In genomic region chr16:64585599-64586261, GRCm38 (mm10) we compare ENCODE assay signal across 29 mouse cellular contexts. TPM values are rescaled to one million over a fixed set of nuclear protein-coding genes. Genes with fewer than 3 reads are reported as not detected.
A peak's percentile ranks its signal among the peaks of the same experiment; 100 is the strongest.
DNase-seq lines count a peak whose midpoint lies in the region; ATAC-seq and TF ChIP-seq lines count a peak whose summit lies in the region.
"Had no signal": no experiment of that assay in that cellular context is flagged by ENCODE, and none has a peak within 500 bp of the region (broad histone marks: within the 10 kb centered on the region; RNA-seq: fewer than 3 reads in every experiment).

No protein-coding gene starts in this region.

- no peaks in the 10 kb centered on the region for H3K36me3 ChIP-seq in intestine, embryonic 14.5 days (ENCODE audit: control insufficient read depth, insufficient read depth, low read length)
- H3K36me3 ChIP-seq in intestine, postnatal 0 days (ENCODE audit: control insufficient read depth, insufficient read depth) = no peaks in the 10 kb centered on the region
- H3K36me3 ChIP-seq in lung, embryonic 14.5 days (ENCODE audit: insufficient read depth) = no peaks in the 10 kb centered on the region
- H3K36me3 ChIP-seq in lung, postnatal 0 days (ENCODE audit: insufficient read depth, low read length) = no peaks in the 10 kb centered on the region
- H3K36me3 ChIP-seq: embryonic facial prominence, embryonic 12.5 days; embryonic facial prominence, embryonic 15.5 days; heart, embryonic 12.5 days; heart, embryonic 15.5 days had no signal

- no peaks in the 10 kb centered on the region for H3K27me3 ChIP-seq in intestine, embryonic 14.5 days (replicated peaks; ENCODE audit: control insufficient read depth, insufficient read depth, low read length)
- no peaks in the 10 kb centered on the region for H3K27me3 ChIP-seq in intestine, postnatal 0 days (replicated peaks; ENCODE audit: control insufficient read depth, insufficient read depth, low read length)
- H3K27me3 ChIP-seq in lung, embryonic 14.5 days (ENCODE audit: insufficient read depth, low read length) = no peaks in the 10 kb centered on the region
- no peaks in the 10 kb centered on the region for H3K27me3 ChIP-seq in lung, postnatal 0 days (replicated peaks; ENCODE audit: insufficient read depth, low read length)
- H3K27me3 ChIP-seq: embryonic facial prominence, embryonic 12.5 days; embryonic facial prominence, embryonic 15.5 days; heart, embryonic 12.5 days; heart, embryonic 15.5 days had no signal

- 64% methylated on average over 8 of the region's 8 CpGs for WGBS in intestine, embryonic 14.5 days
- WGBS in intestine, postnatal 0 days = 70% methylated on average over 8 of the region's 8 CpGs
- 37% methylated on average over 8 of the region's 8 CpGs for WGBS in lung, embryonic 14.5 days
- WGBS in lung, postnatal 0 days = 57% methylated on average over 8 of the region's 8 CpGs

- 0 out of 2 replicates have a peak, but pooled peaks have one; percentile 20 for TF ChIP-seq EP300 in lung, postnatal 0 days (IDR thresholded peaks at IDR 0.05)

- no peak overlapping the region for H3K9ac ChIP-seq in intestine, embryonic 14.5 days (ENCODE audit: low read length)
- no peak overlapping the region for H3K9ac ChIP-seq in intestine, postnatal 0 days (ENCODE audit: low read depth, low read length)
- no peak overlapping the region for H3K9ac ChIP-seq in lung, embryonic 14.5 days
- no peak overlapping the region for H3K9ac ChIP-seq in lung, postnatal 0 days (replicated peaks; ENCODE audit: low read depth)
- H3K9ac ChIP-seq: embryonic facial prominence, embryonic 12.5 days; embryonic facial prominence, embryonic 15.5 days; forebrain, postnatal 0 days; heart, embryonic 12.5 days; heart, embryonic 15.5 days; hindbrain, embryonic 14.5 days had no signal

- H3K4me3 ChIP-seq in intestine, embryonic 14.5 days (ENCODE audit: low read depth, low read length) = no peak overlapping the region
- no peak overlapping the region for H3K4me3 ChIP-seq in intestine, postnatal 0 days (ENCODE audit: low read depth, low read length)
- H3K4me3 ChIP-seq in lung, embryonic 14.5 days (ENCODE audit: low read depth, low read length) = no peak overlapping the region
- no peak overlapping the region for H3K4me3 ChIP-seq in lung, postnatal 0 days (ENCODE audit: low read depth, low read length)
- H3K4me3 ChIP-seq: embryonic facial prominence, embryonic 12.5 days; embryonic facial prominence, embryonic 15.5 days; gastrocnemius, adult 2 months; heart, embryonic 12.5 days; heart, embryonic 15.5 days had no signal

- H3K4me1 ChIP-seq in intestine, embryonic 14.5 days (replicated peaks; ENCODE audit: control insufficient read depth, insufficient read depth, low read length) = peaks cover 2% of the 10 kb centered on the region; the same call in 1 of the 2 replicates
- H3K4me1 ChIP-seq in intestine, postnatal 0 days (replicated peaks; ENCODE audit: control insufficient read depth, insufficient read depth, low read length) = no peaks in the 10 kb centered on the region
- peaks cover 6% of the 10 kb centered on the region; the same call in 1 of the 2 replicates for H3K4me1 ChIP-seq in lung, embryonic 14.5 days (ENCODE audit: insufficient read depth)
- H3K4me1 ChIP-seq in lung, postnatal 0 days (ENCODE audit: insufficient read depth, low read depth, low read length) = no peaks in the 10 kb centered on the region
- H3K4me1 ChIP-seq: embryonic facial prominence, embryonic 12.5 days; heart, embryonic 12.5 days had no signal

- TF ChIP-seq CTCF in intestine, postnatal 0 days (IDR thresholded peaks at IDR 0.05; ENCODE audit: low read depth) = no peak
- TF ChIP-seq CTCF in lung, embryonic 14.5 days (IDR thresholded peaks at IDR 0.05; ENCODE audit: low read depth) = no peak
- TF ChIP-seq CTCF in lung, postnatal 0 days (IDR thresholded peaks at IDR 0.05) = no peak

- H3K9me3 ChIP-seq in intestine, embryonic 14.5 days (ENCODE audit: control insufficient read depth, low read length) = no peaks in the 10 kb centered on the region
- no peaks in the 10 kb centered on the region for H3K9me3 ChIP-seq in intestine, postnatal 0 days (ENCODE audit: control insufficient read depth)
- H3K9me3 ChIP-seq in lung, embryonic 14.5 days (ENCODE audit: low read depth, low read length) = no peaks in the 10 kb centered on the region
- H3K9me3 ChIP-seq in lung, postnatal 0 days (ENCODE audit: low read length) = no peaks in the 10 kb centered on the region
- H3K9me3 ChIP-seq: embryonic facial prominence, embryonic 12.5 days; embryonic facial prominence, embryonic 15.5 days; heart, embryonic 12.5 days; heart, embryonic 15.5 days had no signal

- H3K27ac ChIP-seq in intestine, embryonic 14.5 days (ENCODE audit: low read depth) = 0 out of 2 replicates have a peak overlapping the region, but pooled peaks have one; percentile 16
- no peak overlapping the region for H3K27ac ChIP-seq in intestine, postnatal 0 days (ENCODE audit: low read depth, low read length)
- H3K27ac ChIP-seq in lung, embryonic 14.5 days (ENCODE audit: low read depth) = peak overlapping the region; percentile 14; the same call in 1 of the 2 replicates
- no peak overlapping the region for H3K27ac ChIP-seq in lung, postnatal 0 days (ENCODE audit: low read length)
- H3K27ac ChIP-seq: embryonic facial prominence, embryonic 12.5 days; embryonic facial prominence, embryonic 15.5 days; gastrocnemius, adult 2 months; heart, embryonic 15.5 days; hindbrain, embryonic 14.5 days had no signal

- no peak for DNase-seq in intestine, embryonic 14.5 days (ENCODE audit: low spot score)
- DNase-seq in lung, embryonic 14.5 days = peak; percentile 78
- DNase-seq in lung, adult 18-20 months = no peak
- peak; percentile 18 for DNase-seq in lung, postnatal 0 days (ENCODE audit: low spot score)
- no peak for DNase-seq in lung, postnatal 14 days
- DNase-seq in Muller cell, postnatal 12 days (ENCODE audit: inconsistent ontology term) = peak; percentile 40
- no peak for DNase-seq in heart, adult 9 months (ENCODE audit: low spot score in 2 of 2)
- DNase-seq: adrenal gland, postnatal 10 days; adrenal gland, postnatal 36 days; cerebellum, adult 11 months; cerebellum, adult 2 months; cerebellum, adult 9-11 months; cerebellum, postnatal 25 days; forebrain, postnatal 0 days; gastrocnemius, adult 2 months; gastrocnemius, postnatal 14 days; heart, adult 11 months; heart, postnatal 14 days; heart, postnatal 4 days had no signal

- ATAC-seq in intestine, embryonic 14.5 days (replicated peaks; ENCODE audit: low FRiP score, low TSS enrichment, low read depth) = no peak
- ATAC-seq in intestine, postnatal 0 days = no peak
- ATAC-seq in lung, embryonic 14.5 days (ENCODE audit: insufficient read depth) = peak; percentile 81
- no peak for ATAC-seq in lung, postnatal 0 days
- ATAC-seq: forebrain, embryonic 14.5 days; forebrain, postnatal 0 days; Patski had no signal

- no peak overlapping the region for H3K4me2 ChIP-seq in intestine, embryonic 14.5 days (ENCODE audit: low read length)
- no peak overlapping the region for H3K4me2 ChIP-seq in intestine, postnatal 0 days (replicated peaks; ENCODE audit: low read depth)
- H3K4me2 ChIP-seq in lung, embryonic 14.5 days = no peak overlapping the region
- no peak overlapping the region for H3K4me2 ChIP-seq in lung, postnatal 0 days (replicated peaks; ENCODE audit: low read depth, low read length)
- H3K4me2 ChIP-seq: embryonic facial prominence, embryonic 12.5 days; embryonic facial prominence, embryonic 15.5 days; heart, embryonic 12.5 days; heart, embryonic 15.5 days; hindbrain, embryonic 14.5 days had no signal

RNA-seq across cellular contexts. Expression of gene Csnka2ip, which starts 16.5 kb away (rescaled TPM):
- not detected in 2 replicates for polyA plus RNA-seq in intestine, embryonic 14.5 days (2014; fragmentation: Nextera tagmentation; extraction: Ambion mirVana)
- polyA plus RNA-seq in intestine, postnatal 0 days (2015; fragmentation: Nextera tagmentation; extraction: Ambion mirVana) = not detected in 2 replicates
- not detected in 2 replicates for polyA plus RNA-seq in lung, embryonic 14.5 days (2014; fragmentation: Nextera tagmentation; extraction: Ambion mirVana)
- polyA plus RNA-seq in lung, postnatal 0 days (2015; fragmentation: Nextera tagmentation; extraction: Ambion mirVana) = not detected in 2 replicates
- polyA plus RNA-seq: embryonic facial prominence, embryonic 12.5 days; embryonic facial prominence, embryonic 15.5 days; forebrain, embryonic 11.5 days; forebrain, embryonic 14.5 days; forebrain, postnatal 0 days; heart, embryonic 12.5 days; heart, embryonic 15.5 days; hindbrain, embryonic 11.5 days; Patski had no signal

Comparison
In these comparisons a context has a peak if more than half of its experiments do, and no peak if none do; other contexts are left out.
1. DNase-seq: peak in lung, embryonic 14.5 days (single experiment), lung, postnatal 0 days (single experiment) and Muller cell, postnatal 12 days (single experiment); none in intestine, embryonic 14.5 days (single experiment), lung, adult 18-20 months (0 of 2), lung, postnatal 14 days (single experiment) and heart, adult 9 months (0 of 2).
2. H3K27ac ChIP-seq: peak in intestine, embryonic 14.5 days (single experiment) and lung, embryonic 14.5 days (single experiment); none in intestine, postnatal 0 days (single experiment) and lung, postnatal 0 days (single experiment).